Mouse (Mus musculus) ES-Bruce4 (cell line): Measurements from ENCODE around the gene Gm10181. TPM values are rescaled to one million over a fixed set of nuclear protein-coding genes. Genes with fewer than 3 reads are reported as not detected.
"Not testable (repeated sequence)": the region's sequence is repeated elsewhere in the genome, so short reads cannot be mapped to it uniquely, and the experiment has no call there.

Experiments
- H3K27ac ChIP-seq: 2 replicates; pipeline ENCODE4 v1.5.1; 2012; ENCODE audit warnings: low read length, inconsistent platforms; ENCODE audit not compliant: insufficient read depth
- H3K27me3 ChIP-seq: 2 replicates; pipeline ENCODE4 v1.6.1; 2012; ENCODE audit warnings: mild to moderate bottlenecking, low read length, inconsistent platforms; ENCODE audit not compliant: control insufficient read depth, poor library complexity, insufficient read depth, severe bottlenecking
- H3K36me3 ChIP-seq: 2 replicates; pipeline ENCODE4 v1.6.1; 2012; ENCODE audit warnings: inconsistent platforms, mild to moderate bottlenecking, low read length, moderate library complexity; ENCODE audit not compliant: control insufficient read depth, poor library complexity, insufficient read depth, severe bottlenecking
- H3K4me1 ChIP-seq: one replicate; pipeline ENCODE4 v1.8.1; 2011; ENCODE audit warnings: low read length; ENCODE audit not compliant: control insufficient read depth, insufficient read depth
- H3K4me3 ChIP-seq: 2 replicates; pipeline ENCODE4 v1.5.1; 2011; ENCODE audit warnings: low read depth, mild to moderate bottlenecking, low read length
- H3K9ac ChIP-seq: 2 replicates; pipeline ENCODE4 v1.6.1; 2012; ENCODE audit warnings: low read depth, mild to moderate bottlenecking, inconsistent platforms; ENCODE audit not compliant: poor library complexity, severe bottlenecking
- H3K9me3 ChIP-seq: replicated peaks from 2 replicates; pipeline ENCODE4 v1.6.1; 2012; ENCODE audit warnings: mild to moderate bottlenecking, low read length, inconsistent platforms; ENCODE audit not compliant: control insufficient read depth, poor library complexity, insufficient read depth, severe bottlenecking
- CTCF ChIP-seq: IDR thresholded peaks from one replicate; pipeline ENCODE4 v1.8.1; 2011; ENCODE audit warnings: low read depth, low read length
- EP300 ChIP-seq: IDR thresholded peaks from 2 replicates; pipeline ENCODE4 v1.6.1; 2011; ENCODE audit warnings: low read depth, low read length; ENCODE audit not compliant: insufficient read depth
- POLR2A ChIP-seq: IDR thresholded peaks from one replicate; pipeline ENCODE4 v1.8.1; 2011; ENCODE audit warnings: low read length; ENCODE audit not compliant: insufficient read depth
- polyA plus RNA-seq: library from polyadenylated mRNA; stranded (reverse); fragments of >200 nt; gene quantifications from 2 replicates; pipeline ENCODE4 v1.2.4, GENCODE M21; 2011; ENCODE audit warnings: low read depth; ENCODE audit not compliant: missing spikeins, insufficient read depth, insufficient read length

The Gm10181 gene
- polyA plus RNA-seq, 1 experiment, result not detected

DNA sequence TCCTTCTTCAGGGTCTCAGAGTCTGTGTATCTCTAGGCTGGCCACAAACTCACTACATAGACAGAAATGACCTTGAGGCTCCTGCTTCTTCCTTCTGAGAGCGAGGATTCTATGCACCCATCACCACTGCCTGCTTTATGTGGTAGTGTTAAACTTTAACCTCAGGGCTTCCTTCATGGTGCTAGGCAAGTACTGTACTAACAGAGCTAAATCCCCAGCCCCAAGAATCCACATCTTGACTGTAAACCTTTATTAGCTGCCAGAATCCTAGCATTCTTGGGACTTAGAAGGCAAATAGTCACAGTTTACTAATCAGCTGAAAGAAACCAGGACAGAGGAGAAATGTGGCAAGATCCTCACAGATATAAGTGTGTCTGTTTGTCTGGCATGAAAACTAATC, 1.6 kb downstream of the Gm10181 start:
- H3K27ac ChIP-seq, result no peak overlapping the region
- TF ChIP-seq CTCF (no peak), EP300 (no peak), POLR2A (no peak)
- no peaks in the 10 kb centered on the region for H3K36me3 ChIP-seq

DNA sequence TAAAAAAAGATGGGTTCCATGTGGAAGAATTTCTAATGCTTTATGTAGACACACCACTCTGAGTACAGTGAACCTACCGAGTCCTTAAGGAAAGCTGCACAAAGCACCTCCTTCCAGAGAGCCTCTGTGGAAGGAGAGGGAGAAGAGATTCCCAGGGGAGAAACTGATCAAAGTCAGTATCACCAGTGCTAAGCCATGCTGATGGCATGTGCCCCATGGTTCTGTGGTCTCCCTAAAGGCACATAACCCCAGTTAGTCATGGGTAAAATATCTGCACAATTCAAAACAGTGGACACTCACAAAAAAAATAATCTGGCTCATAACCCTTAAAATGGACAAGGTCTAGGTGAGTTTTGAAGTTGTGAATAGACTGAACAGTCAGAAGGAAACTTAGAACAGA, 13.7 kb downstream of the Gm10181 start:
- no peaks in the 10 kb centered on the region for H3K4me1 ChIP-seq
- no peaks in the 10 kb centered on the region for H3K27me3 ChIP-seq
- H3K4me3 ChIP-seq, result no peak overlapping the region
- H3K9ac ChIP-seq, result no peak overlapping the region
- no peaks in the 10 kb centered on the region for H3K9me3 ChIP-seq
- H3K36me3 ChIP-seq, result peaks cover 4% of the 10 kb centered on the region; the same call in 1 of the 2 replicates
- no peak overlapping the region for H3K27ac ChIP-seq
- no peak for TF ChIP-seq CTCF
- TF ChIP-seq EP300, result no peak
- TF ChIP-seq POLR2A, result no peak

More for the DNA sequence above, 1.6 kb downstream of the Gm10181 start:
- Histone ChIP-seq H3K4me3 (no peak overlapping the region), H3K27me3 (no peaks in the 10 kb centered on the region), H3K9ac (no peak overlapping the region), H3K9me3 (no peaks in the 10 kb centered on the region), H3K4me1 (no peaks in the 10 kb centered on the region)

DNA sequence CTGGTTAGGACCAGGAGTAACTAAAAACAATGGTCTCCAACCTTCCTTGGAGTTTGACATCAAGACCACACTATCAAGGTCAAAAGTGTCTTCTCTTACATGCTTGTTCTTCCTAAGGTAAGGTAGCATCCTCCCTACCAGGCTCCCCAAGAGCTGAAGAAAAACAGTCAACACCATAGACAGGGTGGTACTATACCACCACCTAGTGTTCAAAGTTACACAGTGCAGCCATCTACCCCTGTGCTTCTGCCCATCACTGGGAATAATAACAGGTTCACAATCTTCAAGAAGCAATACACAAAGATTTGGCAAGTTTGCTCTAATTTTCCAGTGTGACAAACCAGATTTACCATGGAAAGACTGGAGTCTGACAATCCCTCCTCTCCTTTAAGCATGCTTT, 15.4 kb downstream of the Gm10181 start:
- H3K9ac ChIP-seq, result no peak overlapping the region
- no peak overlapping the region for H3K4me3 ChIP-seq
- no peaks in the 10 kb centered on the region for H3K4me1 ChIP-seq
- H3K27ac ChIP-seq, result no peak overlapping the region
- H3K27me3 ChIP-seq, result no peaks in the 10 kb centered on the region
- peaks cover 9% of the 10 kb centered on the region for H3K36me3 ChIP-seq
- TF ChIP-seq EP300 (no peak), CTCF (no peak), POLR2A (no peak)
- no peaks in the 10 kb centered on the region for H3K9me3 ChIP-seq

DNA sequence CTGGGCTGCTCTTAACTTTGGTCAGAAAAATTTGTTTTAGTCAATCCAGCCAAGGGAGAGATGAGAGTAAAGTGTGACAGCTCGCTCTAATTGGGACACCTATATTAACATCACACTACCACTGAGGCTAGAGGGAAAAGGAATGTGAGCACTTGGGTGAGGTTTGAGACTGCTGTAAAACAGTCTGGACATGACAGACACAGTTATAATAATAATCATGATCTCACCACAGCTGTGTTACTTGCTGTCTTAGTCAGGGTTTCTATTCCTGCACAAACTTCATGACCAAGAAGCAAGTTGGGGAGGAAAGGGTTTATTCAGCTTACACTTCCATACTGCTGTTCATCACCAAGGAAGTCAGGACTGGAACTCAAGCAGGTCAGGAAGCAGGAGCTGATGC, 34.4 kb downstream of the Gm10181 start:
- not testable (repeated sequence) for H3K36me3 ChIP-seq

DNA sequence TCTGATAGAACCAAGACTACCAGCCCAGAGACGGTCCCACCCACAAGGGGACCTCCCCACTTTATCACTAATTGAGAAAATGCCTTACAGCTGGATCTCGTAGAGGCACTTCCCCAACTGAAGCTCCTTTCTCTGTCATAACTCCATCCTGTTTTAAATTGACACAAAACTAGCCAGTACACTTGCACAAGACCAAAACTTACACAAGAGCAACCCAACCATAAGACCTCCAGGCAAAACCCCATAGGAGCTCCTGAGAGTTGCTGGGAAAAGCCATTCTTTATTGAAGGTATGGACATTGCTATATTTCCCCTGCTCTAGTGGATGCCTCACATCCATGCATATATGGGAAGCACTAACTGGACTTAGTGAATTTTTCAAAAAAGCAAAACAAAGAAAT, 34.8 kb downstream of the Gm10181 start:
- Histone ChIP-seq H3K4me1 (no peaks in the 10 kb centered on the region), H3K4me3 (no peak overlapping the region), H3K36me3 (no peaks in the 10 kb centered on the region), H3K9me3 (no peaks in the 10 kb centered on the region), H3K9ac (no peak overlapping the region), H3K27ac (no peak overlapping the region), H3K27me3 (no peaks in the 10 kb centered on the region)
- no peak for TF ChIP-seq POLR2A
- no peak for TF ChIP-seq CTCF
- TF ChIP-seq EP300, result no peak

More for the DNA sequence above, 34.4 kb downstream of the Gm10181 start:
- not testable (repeated sequence) for H3K9me3 ChIP-seq, H3K4me3 ChIP-seq, H3K27ac ChIP-seq, H3K4me1 ChIP-seq, H3K9ac ChIP-seq, H3K27me3 ChIP-seq

- no peaks in the 10 kb centered on the region for H3K4me1 ChIP-seq
- H3K27ac ChIP-seq, result no peak overlapping the region
- no peaks in the 10 kb centered on the region for H3K9me3 ChIP-seq
- H3K4me3 ChIP-seq, result no peak overlapping the region
- H3K9ac ChIP-seq, result no peak overlapping the region
- no peaks in the 10 kb centered on the region; the same call in 1 of the 2 replicates for H3K36me3 ChIP-seq
- TF ChIP-seq POLR2A (no peak), EP300 (no peak), CTCF (no peak)
- no peaks in the 10 kb centered on the region for H3K27me3 ChIP-seq
Observed at GRCm38 (mm10) chr9:25132253-25132652, 43.0 kb downstream of the Gm10181 start.

DNA sequence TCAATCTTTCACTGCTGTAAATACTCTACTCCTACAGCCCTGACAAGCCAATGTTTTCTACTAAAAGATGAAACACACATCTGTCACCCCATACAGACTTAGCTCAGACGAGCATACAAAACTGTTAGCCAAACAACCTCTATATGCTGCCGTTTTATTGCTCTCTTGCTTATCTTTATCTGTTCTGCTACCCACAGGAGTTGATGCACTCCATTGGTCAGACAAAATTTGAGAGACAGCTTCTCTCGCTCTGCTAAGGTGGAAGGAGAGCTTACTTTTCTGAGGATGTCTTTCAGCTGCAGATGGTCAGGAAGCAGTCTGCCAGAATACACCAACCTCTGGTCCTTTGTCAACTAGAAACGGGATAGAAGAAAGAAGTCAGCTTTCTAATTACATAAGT, 43.7 kb downstream of the Gm10181 start:
- Histone ChIP-seq H3K27ac (no peak overlapping the region), H3K9me3 (no peaks in the 10 kb centered on the region), H3K36me3 (no peaks in the 10 kb centered on the region; the same call in 1 of the 2 replicates), H3K27me3 (no peaks in the 10 kb centered on the region), H3K9ac (no peak overlapping the region), H3K4me3 (no peak overlapping the region), H3K4me1 (no peaks in the 10 kb centered on the region)
- TF ChIP-seq POLR2A, result no peak
- no peak for TF ChIP-seq CTCF
- TF ChIP-seq EP300, result no peak
